Mouse (Mus musculus) neutrophil, adult 83 days (primary cell): ENCODE data around the gene Nos2. TPM values are rescaled to one million over a fixed set of nuclear protein-coding genes. Genes with fewer than 3 reads are reported as not detected.

Source experiments
- total RNA-seq, 2 experiments: library from RNA; stranded (reverse); gene quantifications; one replicate each; pipeline ENCODE4 v1.2.4; 2023

The Nos2 gene
- total RNA-seq, result not detected

GRCm38 (mm10) chr11:78920411-78920939, at the start of gene Nos2:
TSS of gene Nos2 (plus strand) at chr11:78920787.

GRCm38 (mm10) chr11:78984483-78985177, 64.0 kb downstream of the Nos2 start, which contains the start of gene Lgals9:
TSS of gene Lgals9 (minus strand) at chr11:78984946.

Other genes starting within 250 kb of the Nos2 start
- gene Nlk, start 223.4 kb upstream of the Nos2 start, total RNA-seq, result 10 to 100 TPM; 12.9 to 15.8 TPM
- 1 to 10 TPM; 5.6 to 9.8 TPM for gene Ccnq, start 169.1 kb upstream of the Nos2 start, total RNA-seq
- 1 to 10 TPM; 3.4 to 4.1 TPM for gene Lyrm9, start 94.2 kb upstream of the Nos2 start, total RNA-seq
- gene Lgals9, start 64.2 kb downstream of the Nos2 start, total RNA-seq, result 100 to 1,000 TPM; 111 to 114 TPM
- gene Ksr1, start 225.6 kb downstream of the Nos2 start, total RNA-seq, result 10 to 100 TPM; 26.7 to 28.8 TPM